Mouse (Mus musculus) limb, embryonic 12.5 days (tissue): ENCODE measurements at regions not wholly inside any gene's neighbourhood (a gene's known extent, or its start where the extent isn't known, plus 50 kb on each side); places are given as distances from the start of the nearest gene placed in this dataset.

Experiments
- ATAC-seq: fragments of 200-750 bp; cut with Nextera tagmentation; 2 replicates; pipeline ENCODE4 v1.8.0; 2017; ENCODE audit warnings: low read depth, moderate TSS enrichment; ENCODE audit not compliant: insufficient number of reproducible peaks, insufficient read depth, low FRiP score, low TSS enrichment
- H3K27ac ChIP-seq: fragments of 300-500 bp; sonication (generic); 2 replicates; pipeline ENCODE4 v1.5.1; 2016; ENCODE audit warnings: mild to moderate bottlenecking, moderate library complexity
- H3K27me3 ChIP-seq: fragments of 300-500 bp; sonication (generic); 2 replicates; pipeline ENCODE4 v1.6.1; 2016; ENCODE audit warnings: mild to moderate bottlenecking, moderate library complexity
- H3K36me3 ChIP-seq: fragments of 300-500 bp; sonication (generic); 2 replicates; pipeline ENCODE4 v1.6.1; 2016; ENCODE audit warnings: mild to moderate bottlenecking, moderate library complexity
- H3K4me1 ChIP-seq: fragments of 300-500 bp; sonication (generic); replicated peaks from 2 replicates; pipeline ENCODE4 v1.6.1; 2016
- H3K4me2 ChIP-seq: fragments of 300-500 bp; sonication (generic); 2 replicates; pipeline ENCODE4 v1.6.1; 2016; ENCODE audit warnings: mild to moderate bottlenecking, moderate library complexity
- H3K4me3 ChIP-seq: fragments of 300-500 bp; sonication (generic); replicated peaks from 2 replicates; pipeline ENCODE4 v1.5.1; 2016; ENCODE audit warnings: mild to moderate bottlenecking
- H3K9ac ChIP-seq: fragments of 300-500 bp; sonication (generic); replicated peaks from 2 replicates; pipeline ENCODE4 v1.6.1; 2016; ENCODE audit warnings: mild to moderate bottlenecking, moderate library complexity
- H3K9me3 ChIP-seq: fragments of 300-500 bp; sonication (generic); 2 replicates; pipeline ENCODE4 v1.6.1; 2016; ENCODE audit warnings: mild to moderate bottlenecking, moderate library complexity
- WGBS: fragments of 180-500 bp; shearing (Covaris S2); methylation state at CpG from one replicate; pipeline ENCODE4 v1.1.7; 2016; 5-methylcytosine and 5-hydroxymethylcytosine counted together

GRCm38 (mm10) chr9:34143131-34143795 lies 342.4 kb upstream of the Kirrel3 start:
- H3K27me3 ChIP-seq = no peaks in the 10 kb centered on the region
- no peak overlapping the region for H3K4me2 ChIP-seq
- no peak for ATAC-seq
- H3K4me1 ChIP-seq = no peaks in the 10 kb centered on the region
- no peak overlapping the region for H3K4me3 ChIP-seq
- H3K36me3 ChIP-seq = no peaks in the 10 kb centered on the region
- no peak overlapping the region for H3K27ac ChIP-seq
- 80% methylated on average over 4 of the region's 4 CpGs for WGBS
- no peak overlapping the region for H3K9ac ChIP-seq
- H3K9me3 ChIP-seq = no peaks in the 10 kb centered on the region

DNA sequence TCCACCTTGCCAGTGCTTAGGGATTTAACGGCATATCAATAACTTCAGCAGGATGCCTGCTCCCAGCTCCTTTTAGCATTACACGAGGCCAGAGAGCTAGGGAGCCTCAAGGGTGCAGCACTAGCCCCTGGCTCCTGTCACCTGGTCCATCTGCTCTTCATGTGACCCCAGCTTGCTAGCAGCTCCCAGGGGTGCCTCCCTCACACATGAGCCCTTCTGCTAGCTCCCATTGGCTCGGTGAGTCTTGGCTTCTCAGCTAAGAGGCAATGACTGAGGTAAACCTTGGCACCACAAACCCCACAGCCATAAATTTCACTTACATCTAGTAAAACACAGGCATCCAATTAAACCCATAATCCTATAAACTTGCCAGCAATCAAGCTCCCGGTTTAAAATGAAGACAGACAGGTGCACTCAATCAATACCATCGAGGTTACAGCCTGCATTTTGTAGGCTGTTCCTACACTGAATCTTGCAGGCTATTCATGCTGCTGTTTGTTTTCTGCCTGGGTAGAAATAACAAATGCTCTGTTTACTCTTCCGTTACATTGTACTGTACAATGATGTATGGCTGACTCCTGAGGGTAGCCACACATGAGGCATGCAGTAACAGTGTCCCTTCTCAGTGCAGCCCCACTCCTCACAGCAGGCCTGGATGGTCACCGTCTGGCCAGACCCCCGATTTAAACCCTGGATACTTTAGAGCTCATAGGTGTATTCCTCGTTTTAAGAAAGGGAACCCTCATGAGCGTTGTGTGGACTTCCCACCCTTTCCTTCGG lies 330.3 kb upstream of the Kirrel3 start:
- no peak overlapping the region for H3K9ac ChIP-seq
- peaks cover 23% of the 10 kb centered on the region; the same call in 1 of the 2 replicates for H3K27me3 ChIP-seq
- no peaks in the 10 kb centered on the region for H3K36me3 ChIP-seq
- H3K4me1 ChIP-seq = peaks cover 14% of the 10 kb centered on the region
- WGBS = 39% methylated on average over 11 of the region's 11 CpGs
- no peaks in the 10 kb centered on the region for H3K9me3 ChIP-seq
- ATAC-seq = peak; percentile 81
- peak overlapping the region; percentile 20; the same call in 1 of the 2 replicates for H3K27ac ChIP-seq
- peak overlapping the region; percentile 20 for H3K4me2 ChIP-seq
- no peak overlapping the region for H3K4me3 ChIP-seq

GRCm38 (mm10) chr9:34156581-34156980 lies 329.1 kb upstream of the Kirrel3 start:
- no peaks in the 10 kb centered on the region for H3K9me3 ChIP-seq
- no peak overlapping the region for H3K9ac ChIP-seq
- no peak overlapping the region for H3K4me3 ChIP-seq
- H3K4me2 ChIP-seq = no peak overlapping the region
- H3K27ac ChIP-seq = no peak overlapping the region
- WGBS = 71% methylated on average over 3 of the region's 3 CpGs
- H3K4me1 ChIP-seq = peaks cover 14% of the 10 kb centered on the region
- H3K36me3 ChIP-seq = no peaks in the 10 kb centered on the region
- H3K27me3 ChIP-seq = peaks cover 20% of the 10 kb centered on the region; the same call in 1 of the 2 replicates
- ATAC-seq = no peak

- Histone ChIP-seq H3K9ac (no peak overlapping the region), H3K27ac (no peak overlapping the region), H3K4me3 (no peak overlapping the region), H3K27me3 (peaks cover 19% of the 10 kb centered on the region; the same call in 1 of the 2 replicates), H3K4me1 (0 out of 2 replicates have a peak, but pooled peaks cover 1% of the 10 kb centered on the region), H3K36me3 (no peaks in the 10 kb centered on the region), H3K9me3 (no peaks in the 10 kb centered on the region), H3K4me2 (no peak overlapping the region)
- 65% methylated on average over 3 of the region's 3 CpGs for WGBS
- ATAC-seq = no peak
These were observed 324.6 kb upstream of the Kirrel3 start for GRCm38 (mm10) chr9:34161119-34161518.

DNA sequence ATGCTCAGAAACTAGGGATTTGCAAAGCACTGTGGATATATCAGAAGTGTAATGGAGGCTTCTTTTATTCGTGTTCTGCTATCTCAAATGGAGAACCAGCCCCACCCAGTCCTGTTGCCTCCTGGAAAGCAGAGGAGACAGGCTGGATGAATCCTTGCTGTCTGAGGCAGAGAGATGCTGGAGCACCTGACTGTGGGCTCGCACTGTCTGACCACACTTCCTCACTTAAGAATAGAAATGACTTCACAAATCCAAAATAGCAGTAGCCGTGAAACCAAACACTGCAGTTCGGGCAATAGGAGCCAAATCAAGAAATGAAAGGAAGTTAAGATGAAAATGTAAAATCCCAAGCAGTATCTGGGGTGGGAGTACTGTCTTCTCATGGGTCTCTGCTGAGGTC lies 299.4 kb upstream of the Kirrel3 start:
- no peak overlapping the region for H3K4me3 ChIP-seq
- no peak overlapping the region for H3K4me2 ChIP-seq
- 86% methylated on average over 4 of the region's 4 CpGs for WGBS
- no peaks in the 10 kb centered on the region for H3K27me3 ChIP-seq
- H3K36me3 ChIP-seq = no peaks in the 10 kb centered on the region
- no peak for ATAC-seq
- H3K9me3 ChIP-seq = no peaks in the 10 kb centered on the region
- no peak overlapping the region for H3K27ac ChIP-seq
- no peak overlapping the region for H3K9ac ChIP-seq
- no peaks in the 10 kb centered on the region for H3K4me1 ChIP-seq

DNA sequence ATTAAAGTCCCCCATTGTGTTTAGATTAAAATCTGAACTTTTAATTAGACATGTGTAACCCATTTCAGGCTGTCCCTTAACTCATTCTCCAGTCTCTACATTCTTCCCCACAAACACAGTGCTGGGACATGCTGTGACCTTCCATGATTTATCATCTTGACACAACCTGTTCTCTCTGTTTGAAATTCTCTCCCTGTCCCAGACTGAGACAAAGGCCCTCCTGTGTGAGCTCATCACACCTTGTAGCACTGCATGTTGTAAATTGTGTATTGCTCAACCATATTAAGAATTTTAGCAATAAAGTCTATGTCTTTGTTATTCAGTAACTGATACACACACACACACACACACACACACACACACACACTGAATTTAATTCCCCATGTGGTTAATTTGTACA lies 293.2 kb upstream of the Kirrel3 start:
- Histone ChIP-seq H3K4me2 (no peak overlapping the region), H3K4me1 (no peaks in the 10 kb centered on the region), H3K4me3 (no peak overlapping the region), H3K27ac (no peak overlapping the region), H3K9ac (no peak overlapping the region), H3K27me3 (no peaks in the 10 kb centered on the region), H3K9me3 (no peaks in the 10 kb centered on the region), H3K36me3 (no peaks in the 10 kb centered on the region)
- no peak for ATAC-seq

DNA sequence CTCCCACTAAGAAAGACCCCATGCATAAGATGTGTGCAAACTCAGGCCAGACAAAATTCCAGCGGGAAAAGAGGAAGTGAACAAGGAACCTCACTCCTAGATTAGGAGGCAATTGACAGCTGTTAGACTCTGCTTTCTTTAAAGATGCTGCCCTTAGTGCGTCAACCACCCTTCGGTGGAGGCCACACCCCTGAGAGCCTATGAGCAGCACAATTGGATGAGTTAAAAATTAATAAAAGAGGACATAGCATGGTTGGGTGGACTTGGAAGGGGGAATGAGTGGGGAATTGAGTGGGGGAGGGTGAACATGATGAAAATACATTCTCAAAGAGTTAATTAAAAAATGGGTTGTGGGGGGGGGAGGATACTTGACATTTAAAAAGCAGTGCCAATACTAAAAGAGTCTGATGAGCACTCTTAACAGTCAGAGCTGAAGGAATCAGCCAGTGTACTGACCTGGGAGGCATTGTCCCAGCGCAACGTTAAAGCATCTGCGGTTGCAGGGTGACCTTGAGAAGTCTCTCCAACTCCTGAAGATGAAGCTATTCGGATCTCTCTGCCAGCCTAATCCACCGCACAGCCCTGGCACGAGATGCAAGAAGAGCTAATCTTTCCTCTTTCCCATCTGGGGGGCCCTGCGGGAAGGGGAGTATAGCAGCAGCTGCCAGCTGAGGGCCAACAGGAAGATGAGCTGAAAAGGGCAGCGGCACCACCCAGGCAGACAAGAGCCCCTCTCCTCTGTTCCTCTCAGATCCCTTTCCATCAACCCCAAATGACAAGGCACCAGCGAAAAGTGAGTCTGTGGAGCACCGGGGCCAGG lies 283.4 kb upstream of the Kirrel3 start:
- H3K9ac ChIP-seq = no peak overlapping the region
- no peak overlapping the region for H3K4me3 ChIP-seq
- no peaks in the 10 kb centered on the region for H3K9me3 ChIP-seq
- H3K27ac ChIP-seq = no peak overlapping the region
- no peaks in the 10 kb centered on the region for H3K36me3 ChIP-seq
- H3K4me1 ChIP-seq = peaks cover 17% of the 10 kb centered on the region
- H3K4me2 ChIP-seq = 0 out of 2 replicates have a peak overlapping the region, but pooled peaks have one; percentile 9
- 55% methylated on average over 13 of the region's 13 CpGs for WGBS
- ATAC-seq = no peak
- H3K27me3 ChIP-seq = no peaks in the 10 kb centered on the region; the same call in 1 of the 2 replicates

DNA sequence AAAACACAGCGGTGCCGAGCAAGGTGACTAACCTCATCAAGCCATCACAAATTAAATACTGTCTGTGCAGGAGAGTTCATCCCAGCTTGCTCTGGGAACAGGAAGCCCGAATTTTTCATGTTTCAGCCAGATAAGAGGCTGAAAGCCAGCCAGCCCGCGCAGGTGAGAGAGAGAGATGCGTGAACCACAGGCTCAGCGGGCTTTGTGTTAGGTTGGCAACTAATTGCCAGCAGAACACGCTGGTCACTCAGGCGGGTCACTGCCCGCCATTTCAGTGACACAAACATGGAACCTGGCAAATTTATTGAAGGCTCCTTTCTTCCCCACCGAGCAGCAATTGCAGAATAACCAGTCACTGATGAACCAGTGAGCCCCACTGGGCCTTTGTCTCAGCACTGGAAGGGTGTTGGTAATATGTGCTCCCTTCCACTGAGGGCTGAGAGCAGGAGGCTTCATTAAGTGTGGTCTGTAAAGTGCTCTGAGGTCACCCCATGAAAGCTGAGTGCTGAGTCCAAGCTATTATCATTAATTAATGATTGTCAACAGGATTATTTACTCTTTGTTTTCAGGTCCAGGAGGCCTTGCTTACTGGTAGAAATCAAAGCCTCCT lies 282.6 kb upstream of the Kirrel3 start:
- 0 out of 2 replicates have a peak overlapping the region, but pooled peaks have one; percentile 9 for H3K4me2 ChIP-seq
- no peak for ATAC-seq
- 25% methylated on average over 11 of the region's 11 CpGs for WGBS

DNA sequence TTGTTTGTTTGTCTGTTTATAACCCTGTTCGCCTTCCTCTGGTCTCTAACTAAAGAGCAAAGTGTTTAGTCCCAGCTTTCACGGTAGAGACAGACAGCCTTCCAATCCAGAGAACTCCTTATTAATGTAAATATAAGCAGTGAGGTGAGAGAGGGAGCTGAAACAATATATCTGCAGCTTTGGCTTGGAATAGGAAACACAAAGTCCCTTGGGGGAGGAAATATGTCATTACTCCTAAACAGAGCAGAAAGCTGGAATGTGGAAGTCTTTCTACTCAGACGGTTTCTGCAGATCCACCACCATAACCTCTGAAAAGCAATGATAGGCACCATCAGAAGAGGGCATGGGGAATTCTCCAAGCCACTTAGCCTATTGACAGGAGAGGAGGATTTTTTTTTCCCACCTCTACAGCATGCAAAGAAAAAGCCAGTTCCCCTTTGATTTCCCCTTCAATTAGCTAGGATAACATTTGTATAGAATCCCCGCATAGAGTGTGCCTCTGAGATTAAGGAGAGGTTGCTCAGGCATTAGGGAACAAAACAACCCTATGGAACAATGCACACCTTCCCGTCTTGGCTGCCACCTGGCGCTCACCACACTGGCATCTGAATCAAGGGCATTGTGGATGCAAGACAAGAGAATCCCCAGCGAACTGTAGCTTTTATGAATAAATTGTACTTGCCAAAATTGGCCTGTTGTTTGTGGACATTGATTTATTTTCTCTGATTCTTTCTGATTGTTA lies 281.9 kb upstream of the Kirrel3 start:
- 32% methylated on average over 7 of the region's 7 CpGs for WGBS
- no peaks in the 10 kb centered on the region; the same call in 1 of the 2 replicates for H3K27me3 ChIP-seq
- H3K9ac ChIP-seq = no peak overlapping the region
- H3K36me3 ChIP-seq = no peaks in the 10 kb centered on the region
- ATAC-seq = no peak
- H3K4me1 ChIP-seq = peaks cover 17% of the 10 kb centered on the region
- no peak overlapping the region for H3K27ac ChIP-seq
- H3K9me3 ChIP-seq = no peaks in the 10 kb centered on the region
- no peak overlapping the region for H3K4me3 ChIP-seq
- H3K4me2 ChIP-seq = no peak overlapping the region

More for the DNA sequence above, 282.6 kb upstream of the Kirrel3 start:
- Histone ChIP-seq H3K9me3 (no peaks in the 10 kb centered on the region), H3K9ac (no peak overlapping the region), H3K4me3 (no peak overlapping the region), H3K4me1 (peaks cover 17% of the 10 kb centered on the region), H3K27ac (no peak overlapping the region), H3K27me3 (no peaks in the 10 kb centered on the region; the same call in 1 of the 2 replicates), H3K36me3 (no peaks in the 10 kb centered on the region)

- no peak for ATAC-seq
- no peaks in the 10 kb centered on the region; the same call in 1 of the 2 replicates for H3K27me3 ChIP-seq
- no peak overlapping the region for H3K27ac ChIP-seq
- peaks cover 17% of the 10 kb centered on the region for H3K4me1 ChIP-seq
- H3K4me2 ChIP-seq = no peak overlapping the region
- no peaks in the 10 kb centered on the region for H3K36me3 ChIP-seq
- H3K9ac ChIP-seq = no peak overlapping the region
- no peaks in the 10 kb centered on the region for H3K9me3 ChIP-seq
- H3K4me3 ChIP-seq = no peak overlapping the region
- 69% methylated on average over 2 of the region's 2 CpGs for WGBS
These were observed 281.2 kb upstream of the Kirrel3 start for GRCm38 (mm10) chr9:34204479-34204878.
